Mouse (Mus musculus): ENCODE measurements around the gene Foxn3. TPM values are rescaled to one million over a fixed set of nuclear protein-coding genes. Genes with fewer than 3 reads are reported as not detected.

Gene Foxn3
- polyA plus RNA-seq, 1 experiment: 35.7 TPM

DNA sequence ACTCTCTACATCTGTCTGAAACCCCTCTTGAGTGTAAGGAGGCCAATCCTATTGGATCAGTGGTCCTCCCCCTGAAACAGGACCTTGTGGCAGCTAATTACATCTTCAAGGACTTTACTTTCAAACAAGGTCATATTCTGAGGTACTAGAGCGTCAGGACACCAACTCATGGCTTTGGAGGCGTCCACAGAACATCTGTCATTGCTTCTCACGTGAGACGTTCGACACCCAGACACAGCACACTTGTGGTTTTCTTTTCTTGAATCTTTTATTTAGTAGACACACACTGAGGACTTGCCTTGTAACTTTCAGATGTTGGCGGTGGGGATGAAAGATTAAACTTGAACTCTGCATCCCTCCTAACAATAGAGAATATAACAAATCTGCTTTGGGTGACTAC is 265.1 kb downstream of the Foxn3 start:
- no peak for DNase-seq (ENCODE audit: low read depth)
- no peak for TF ChIP-seq CTCF (IDR thresholded peaks at IDR 0.05; ENCODE audit: borderline replicate concordance, extremely low read depth, insufficient read depth, insufficient read length)
- no peak for TF ChIP-seq POLR2A (IDR thresholded peaks at IDR 0.05; ENCODE audit: borderline replicate concordance, extremely low read depth, insufficient read depth, insufficient read length, poor library complexity, severe bottlenecking)

DNA sequence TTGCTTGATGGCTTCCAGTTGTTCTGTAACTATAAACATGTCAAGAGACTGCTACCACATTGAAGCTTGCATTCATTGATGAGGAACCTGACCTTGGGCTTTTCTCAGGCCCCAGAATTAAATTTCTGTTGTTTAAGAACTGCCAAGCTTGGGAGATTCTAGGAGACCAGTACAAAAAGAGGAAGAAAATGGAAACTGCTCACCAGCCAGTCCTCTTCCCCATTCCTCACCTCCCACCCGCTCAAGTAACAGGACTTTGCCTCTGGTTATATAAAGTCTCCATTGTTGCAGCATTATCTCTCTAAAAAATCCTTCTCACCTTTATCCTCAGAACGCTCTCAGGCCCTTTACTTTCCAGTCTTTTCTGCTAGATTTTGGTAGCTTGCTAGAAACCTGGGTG is 265.6 kb downstream of the Foxn3 start:
- TF ChIP-seq POLR2A (IDR thresholded peaks at IDR 0.05; ENCODE audit: borderline replicate concordance, extremely low read depth, insufficient read depth, insufficient read length, poor library complexity, severe bottlenecking) (no peak), CTCF (IDR thresholded peaks at IDR 0.05; ENCODE audit: borderline replicate concordance, extremely low read depth, insufficient read depth, insufficient read length) (no peak)

DNA sequence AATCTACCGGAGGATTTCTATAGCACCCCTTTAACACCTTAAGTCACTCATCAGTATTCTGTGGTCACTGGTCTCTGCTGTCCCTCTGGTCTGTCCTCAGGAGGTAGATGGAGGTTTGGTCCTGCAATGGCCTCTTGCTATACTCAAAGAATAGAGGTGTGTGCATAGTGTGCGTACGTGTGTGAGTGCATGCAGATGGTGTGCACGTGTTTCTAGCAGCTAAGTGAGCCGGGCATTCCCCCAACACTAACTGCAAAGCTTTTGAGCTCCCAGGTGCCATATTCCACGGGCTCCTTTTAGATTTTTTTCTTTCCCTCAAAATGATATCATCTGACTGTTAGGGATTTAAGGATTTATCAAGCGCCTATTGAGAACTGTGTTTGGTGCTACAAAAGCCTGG is 269.9 kb downstream of the Foxn3 start:
- TF ChIP-seq CTCF (IDR thresholded peaks at IDR 0.05; ENCODE audit: borderline replicate concordance, extremely low read depth, insufficient read depth, insufficient read length) (no peak), POLR2A (IDR thresholded peaks at IDR 0.05; ENCODE audit: borderline replicate concordance, extremely low read depth, insufficient read depth, insufficient read length, poor library complexity, severe bottlenecking) (no peak)
- DNase-seq (ENCODE audit: low read depth): no peak

More for the DNA sequence above, 265.6 kb downstream of the Foxn3 start:
- no peak for DNase-seq (ENCODE audit: low read depth)

DNA sequence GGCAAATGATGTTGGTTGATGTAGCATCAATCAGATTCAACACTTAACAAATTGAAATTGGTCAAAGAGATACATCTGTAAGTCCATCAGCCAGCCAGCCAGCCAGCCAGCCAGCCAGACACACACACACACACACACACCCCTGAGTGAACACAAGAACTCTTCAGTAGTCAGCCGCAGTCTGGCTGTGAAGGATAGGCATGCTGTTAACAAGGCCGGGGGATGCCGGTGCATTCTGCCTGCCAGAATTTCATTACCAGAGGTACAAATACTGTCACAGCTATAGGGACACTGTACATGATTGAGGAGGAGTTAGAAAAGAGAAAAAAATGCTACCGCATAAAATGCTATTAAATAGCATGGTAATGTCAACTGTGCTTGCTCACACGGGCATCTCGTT is 271.2 kb downstream of the Foxn3 start:
- TF ChIP-seq POLR2A (IDR thresholded peaks at IDR 0.05; ENCODE audit: borderline replicate concordance, extremely low read depth, insufficient read depth, insufficient read length, poor library complexity, severe bottlenecking): no peak
- TF ChIP-seq CTCF (IDR thresholded peaks at IDR 0.05; ENCODE audit: borderline replicate concordance, extremely low read depth, insufficient read depth, insufficient read length): no peak
- peak; percentile 81 for DNase-seq (ENCODE audit: low read depth)

DNA sequence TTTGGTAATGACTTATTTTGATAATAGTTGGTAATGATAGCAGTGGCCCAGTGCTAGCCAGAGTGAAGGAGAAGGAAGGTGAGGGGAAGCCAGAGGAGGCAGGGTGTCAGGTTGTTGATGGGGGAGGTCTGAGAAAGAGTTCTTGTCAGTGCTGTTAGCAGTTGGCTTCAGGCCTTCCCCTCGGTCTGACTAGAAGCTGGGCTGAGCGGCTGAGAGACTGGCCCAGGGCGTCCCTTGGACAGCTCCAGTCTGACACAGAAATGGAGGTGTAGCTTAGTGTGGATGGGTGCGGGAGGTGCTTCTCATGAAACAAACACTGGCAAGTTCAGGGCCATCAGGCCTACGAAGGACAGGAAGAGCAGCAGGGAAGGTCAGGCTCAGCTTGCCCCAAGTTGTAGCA is 276.3 kb downstream of the Foxn3 start:
- peak; percentile 56 for DNase-seq (ENCODE audit: low read depth)
- TF ChIP-seq CTCF (IDR thresholded peaks at IDR 0.05; ENCODE audit: borderline replicate concordance, extremely low read depth, insufficient read depth, insufficient read length): no peak

DNA sequence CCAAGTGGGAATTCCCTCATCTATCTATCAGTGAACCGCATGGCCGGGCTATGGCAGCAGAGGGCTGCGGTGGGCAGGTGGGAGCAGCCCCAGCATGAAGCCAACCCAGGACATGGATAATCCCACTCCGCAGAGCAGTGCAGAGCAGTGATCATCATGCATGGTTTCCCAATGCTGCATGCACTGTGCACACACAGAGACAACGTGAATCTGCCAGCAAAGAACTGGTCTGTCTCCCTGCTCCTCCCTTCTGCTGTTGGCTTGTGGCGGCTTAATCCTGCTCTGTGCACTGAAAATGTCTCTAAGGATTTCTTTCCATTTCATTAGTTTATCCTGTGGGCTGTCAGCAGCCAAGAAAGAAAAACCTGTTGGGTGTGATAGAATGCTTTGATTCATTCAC is 276.7 kb downstream of the Foxn3 start:
- no peak for TF ChIP-seq CTCF (IDR thresholded peaks at IDR 0.05; ENCODE audit: borderline replicate concordance, extremely low read depth, insufficient read depth, insufficient read length)
- no peak for TF ChIP-seq POLR2A (IDR thresholded peaks at IDR 0.05; ENCODE audit: borderline replicate concordance, extremely low read depth, insufficient read depth, insufficient read length, poor library complexity, severe bottlenecking)
- peak; percentile 78 for DNase-seq (ENCODE audit: low read depth)

DNA sequence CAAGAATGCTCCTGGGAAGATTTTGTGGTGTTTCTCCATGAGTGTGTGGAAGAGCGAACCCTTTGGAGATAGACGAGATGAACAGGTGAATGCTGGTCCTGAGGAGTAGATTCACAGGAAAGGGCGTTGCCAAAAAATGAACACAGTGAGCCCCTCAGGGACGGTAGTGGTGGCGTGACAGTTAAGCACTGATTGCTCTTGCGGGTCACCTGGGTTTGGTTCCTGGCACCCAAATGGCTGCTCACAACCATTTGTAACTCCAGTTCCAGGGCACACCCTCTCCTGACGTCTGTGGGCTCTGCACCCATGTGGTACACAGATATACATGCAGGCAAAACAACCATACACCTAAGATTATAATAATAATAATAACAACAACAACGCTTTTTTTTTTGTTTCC is 277.7 kb downstream of the Foxn3 start:
- TF ChIP-seq CTCF (IDR thresholded peaks at IDR 0.05; ENCODE audit: borderline replicate concordance, extremely low read depth, insufficient read depth, insufficient read length): no peak
- TF ChIP-seq POLR2A (IDR thresholded peaks at IDR 0.05; ENCODE audit: borderline replicate concordance, extremely low read depth, insufficient read depth, insufficient read length, poor library complexity, severe bottlenecking): no peak
- no peak for DNase-seq (ENCODE audit: low read depth)

DNA sequence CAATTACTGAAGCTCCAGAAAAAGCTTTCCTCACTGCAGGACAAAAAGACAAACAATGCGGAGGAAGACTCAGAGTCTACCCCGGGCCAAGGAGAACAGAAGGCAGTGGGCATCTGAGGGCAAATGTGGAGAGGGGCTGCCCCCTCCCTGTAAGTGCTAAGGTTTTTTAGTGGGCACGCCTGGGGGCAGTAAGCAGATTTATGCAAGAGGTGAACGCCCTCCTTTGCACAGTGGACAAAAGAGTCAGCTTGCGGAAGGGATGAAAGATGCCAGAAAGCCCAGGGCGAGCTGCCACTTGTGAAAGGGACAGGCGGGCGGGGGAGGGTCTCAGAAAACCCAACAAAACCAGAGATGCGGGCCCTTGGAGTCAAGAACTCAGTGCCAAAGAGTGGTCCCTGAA is 278.2 kb downstream of the Foxn3 start:
- peak; percentile 89 for DNase-seq (ENCODE audit: low read depth)
- TF ChIP-seq POLR2A (IDR thresholded peaks at IDR 0.05; ENCODE audit: borderline replicate concordance, extremely low read depth, insufficient read depth, insufficient read length, poor library complexity, severe bottlenecking): no peak
- TF ChIP-seq CTCF (IDR thresholded peaks at IDR 0.05; ENCODE audit: borderline replicate concordance, extremely low read depth, insufficient read depth, insufficient read length): no peak

DNA sequence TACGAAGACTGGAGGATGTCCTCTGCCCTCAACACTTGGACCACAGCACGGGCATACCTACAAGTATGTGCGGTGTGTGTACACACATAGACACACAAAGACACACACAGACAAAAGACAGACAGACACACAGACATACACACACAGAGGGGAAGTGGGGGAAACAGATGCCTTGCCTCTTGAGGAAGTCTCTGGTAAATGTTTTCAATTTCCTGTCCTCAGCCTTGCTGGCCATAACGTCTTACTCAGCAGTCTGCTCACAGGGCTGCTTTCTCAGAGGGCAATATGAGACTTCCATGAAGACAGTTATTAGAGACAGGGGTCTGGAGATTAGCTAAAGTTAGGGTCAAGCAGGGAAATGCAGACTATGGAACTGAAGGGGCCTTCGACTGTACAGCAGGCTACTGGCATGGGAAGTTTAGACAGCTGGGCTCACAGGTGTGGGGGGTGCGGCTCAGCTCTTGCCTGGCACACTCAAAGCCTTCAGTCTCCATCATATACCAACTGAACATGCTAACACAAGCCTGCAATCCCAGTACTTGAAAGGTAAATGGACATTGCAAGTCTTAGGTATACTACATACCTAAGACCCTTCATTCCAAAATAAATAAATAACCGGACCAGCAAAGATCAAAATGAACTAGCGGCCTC is 278.8 kb downstream of the Foxn3 start:
- peak; percentile 64 for DNase-seq (ENCODE audit: low read depth)
- TF ChIP-seq CTCF (IDR thresholded peaks at IDR 0.05; ENCODE audit: borderline replicate concordance, extremely low read depth, insufficient read depth, insufficient read length) (no peak), POLR2A (IDR thresholded peaks at IDR 0.05; ENCODE audit: borderline replicate concordance, extremely low read depth, insufficient read depth, insufficient read length, poor library complexity, severe bottlenecking) (no peak)

DNA sequence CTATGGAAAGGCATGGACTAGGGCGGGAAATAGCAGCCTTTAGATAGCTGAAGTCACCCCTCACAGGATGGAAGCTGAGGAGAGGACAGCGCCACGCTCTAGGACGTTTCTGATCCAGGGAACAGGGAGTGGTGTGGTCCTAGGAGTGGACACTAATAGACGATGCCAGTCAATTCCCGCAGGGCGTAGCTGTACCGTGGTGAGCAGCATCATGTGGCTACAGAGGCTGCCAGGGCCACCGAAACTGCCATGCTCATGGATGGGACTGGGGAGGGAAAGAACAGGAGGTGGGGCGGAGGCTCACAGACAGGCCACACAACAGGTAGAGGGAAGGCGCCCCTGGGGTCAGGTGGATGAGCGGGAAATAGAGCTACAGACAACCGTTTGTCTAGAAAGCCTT is 282.6 kb downstream of the Foxn3 start:
- DNase-seq (ENCODE audit: low read depth): no peak
- no peak for TF ChIP-seq CTCF (IDR thresholded peaks at IDR 0.05; ENCODE audit: borderline replicate concordance, extremely low read depth, insufficient read depth, insufficient read length)
- no peak for TF ChIP-seq POLR2A (IDR thresholded peaks at IDR 0.05; ENCODE audit: borderline replicate concordance, extremely low read depth, insufficient read depth, insufficient read length, poor library complexity, severe bottlenecking)

DNA sequence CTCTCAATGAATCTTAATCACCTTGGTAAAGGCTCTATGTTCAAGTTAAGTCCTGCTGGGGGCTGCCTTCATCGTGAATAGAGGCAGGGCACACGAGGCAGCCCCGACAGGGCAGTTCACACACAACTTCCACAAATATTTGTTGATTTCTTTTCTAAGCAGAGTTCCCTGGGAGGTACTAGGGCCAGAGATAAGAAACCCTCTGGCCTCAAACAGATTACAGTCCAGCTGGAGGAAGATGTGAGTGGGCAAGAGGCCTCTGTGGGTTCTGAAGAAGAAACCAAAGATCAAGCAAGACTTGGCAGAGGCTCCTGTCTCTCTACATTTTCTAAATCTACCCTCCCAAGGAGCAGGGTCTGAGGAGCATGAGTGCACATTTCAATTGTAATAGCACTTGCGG is 283.1 kb downstream of the Foxn3 start:
- no peak for TF ChIP-seq CTCF (IDR thresholded peaks at IDR 0.05; ENCODE audit: borderline replicate concordance, extremely low read depth, insufficient read depth, insufficient read length)
- no peak for TF ChIP-seq POLR2A (IDR thresholded peaks at IDR 0.05; ENCODE audit: borderline replicate concordance, extremely low read depth, insufficient read depth, insufficient read length, poor library complexity, severe bottlenecking)
- DNase-seq (ENCODE audit: low read depth): no peak

DNA sequence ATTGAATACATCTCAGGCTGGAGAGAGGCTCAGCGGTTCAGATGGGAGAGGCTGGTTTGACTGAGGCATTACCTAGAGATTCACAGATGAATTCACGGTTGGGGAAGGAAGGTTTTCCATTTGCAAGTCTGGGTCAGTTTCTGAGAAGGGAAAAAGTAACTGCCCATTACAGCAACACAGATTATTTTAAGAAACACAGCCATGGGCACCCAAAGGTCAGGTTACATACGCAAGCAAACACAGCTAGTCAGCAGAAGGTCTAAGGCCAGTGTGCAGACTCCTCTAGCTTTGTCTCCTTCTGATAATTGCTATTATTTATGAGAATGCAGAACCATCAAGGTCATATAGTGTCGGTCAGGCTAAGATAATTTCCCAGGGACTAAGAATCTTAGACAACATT is 284.0 kb downstream of the Foxn3 start:
- no peak for TF ChIP-seq POLR2A (IDR thresholded peaks at IDR 0.05; ENCODE audit: borderline replicate concordance, extremely low read depth, insufficient read depth, insufficient read length, poor library complexity, severe bottlenecking)
- no peak for TF ChIP-seq CTCF (IDR thresholded peaks at IDR 0.05; ENCODE audit: borderline replicate concordance, extremely low read depth, insufficient read depth, insufficient read length)

More for the DNA sequence above, 284.0 kb downstream of the Foxn3 start:
- no peak for DNase-seq (ENCODE audit: low read depth)
